Mouse (Mus musculus): ENCODE measurements around the gene Lrrc17. TPM values are rescaled to one million over a fixed set of nuclear protein-coding genes. Genes with fewer than 3 reads are reported as not detected.

Lrrc17 gene
- polyA plus RNA-seq, 1 experiment from 2014 or later: 8.3 TPM

DNA sequence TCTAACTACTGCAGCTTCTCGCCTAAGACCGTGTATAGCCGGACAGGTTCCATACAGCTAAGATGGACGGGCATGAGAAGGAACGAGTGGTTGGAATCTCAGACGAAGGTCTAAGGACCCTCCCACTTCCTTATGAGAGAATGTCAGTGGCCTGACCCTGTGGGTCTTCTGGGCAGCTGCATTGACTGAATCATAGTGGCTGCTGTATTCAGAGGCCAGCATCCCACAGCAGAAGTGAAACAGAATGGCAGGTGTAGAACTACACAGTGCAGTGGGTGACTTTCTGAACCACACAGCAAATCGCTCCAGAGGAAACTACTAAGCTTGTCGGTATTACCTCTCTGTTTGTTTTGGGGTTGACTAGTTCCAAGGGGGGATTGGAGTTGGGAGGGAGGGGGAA is 38.2 kb upstream of the Lrrc17 start:
- Histone ChIP-seq H3K27ac (ENCODE audit: low read depth, low read length) (no peak overlapping the region), H3K4me1 (ENCODE audit: control insufficient read depth, insufficient read depth, low read length) (no peaks in the 10 kb centered on the region), H3K9ac (ENCODE audit: low read length) (no peak overlapping the region), H3K9me3 (ENCODE audit: control insufficient read depth, low read length) (no peaks in the 10 kb centered on the region), H3K36me3 (ENCODE audit: control insufficient read depth, insufficient read depth, low read length) (no peaks in the 10 kb centered on the region), H3K27me3 (ENCODE audit: control insufficient read depth, insufficient read depth, low read length) (no peaks in the 10 kb centered on the region), H3K4me2 (ENCODE audit: low read depth) (no peak overlapping the region), H3K4me3 (ENCODE audit: low read depth, low read length) (no peak overlapping the region)
- ATAC-seq (ENCODE audit: insufficient read depth, low FRiP score, low TSS enrichment) (no peak), DNase-seq (ENCODE audit: low spot score) (no peak)
- 85% methylated on average over 8 of the region's 8 CpGs for WGBS

DNA sequence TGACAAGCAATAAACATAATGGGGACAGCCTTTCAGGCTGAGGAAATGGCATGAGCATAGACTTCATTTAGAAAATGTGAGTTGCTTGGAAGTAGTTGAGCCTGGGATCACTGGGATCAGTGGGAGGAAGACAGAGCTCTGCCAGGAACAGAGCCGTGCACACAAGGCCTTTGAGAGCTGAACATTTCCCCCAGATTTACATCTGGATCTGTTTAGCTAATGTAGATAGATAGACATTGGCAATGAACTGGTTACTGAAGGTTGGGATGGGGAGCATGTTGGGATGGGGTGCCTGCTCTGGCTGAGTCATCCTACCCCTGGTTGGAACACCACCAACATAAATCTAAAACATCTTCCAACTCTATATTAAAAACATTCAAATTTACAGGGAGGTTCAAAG is 36.5 kb upstream of the Lrrc17 start:
- no peak overlapping the region for H3K4me3 ChIP-seq (ENCODE audit: low read depth, low read length)
- DNase-seq (ENCODE audit: low spot score) (no peak), ATAC-seq (ENCODE audit: insufficient read depth, low FRiP score, low TSS enrichment) (no peak)
- no peaks in the 10 kb centered on the region for H3K4me1 ChIP-seq (ENCODE audit: control insufficient read depth, insufficient read depth, low read length)
- WGBS: 53% methylated on average over 1 of the region's 1 CpGs
- H3K4me2 ChIP-seq (ENCODE audit: low read depth): no peak overlapping the region
- H3K36me3 ChIP-seq (ENCODE audit: control insufficient read depth, insufficient read depth, low read length): no peaks in the 10 kb centered on the region
- no peaks in the 10 kb centered on the region for H3K9me3 ChIP-seq (ENCODE audit: control insufficient read depth, low read length)
- H3K9ac ChIP-seq (ENCODE audit: low read length): no peak overlapping the region
- no peak overlapping the region for H3K27ac ChIP-seq (ENCODE audit: low read depth, low read length)
- H3K27me3 ChIP-seq (ENCODE audit: control insufficient read depth, insufficient read depth, low read length): no peaks in the 10 kb centered on the region

DNA sequence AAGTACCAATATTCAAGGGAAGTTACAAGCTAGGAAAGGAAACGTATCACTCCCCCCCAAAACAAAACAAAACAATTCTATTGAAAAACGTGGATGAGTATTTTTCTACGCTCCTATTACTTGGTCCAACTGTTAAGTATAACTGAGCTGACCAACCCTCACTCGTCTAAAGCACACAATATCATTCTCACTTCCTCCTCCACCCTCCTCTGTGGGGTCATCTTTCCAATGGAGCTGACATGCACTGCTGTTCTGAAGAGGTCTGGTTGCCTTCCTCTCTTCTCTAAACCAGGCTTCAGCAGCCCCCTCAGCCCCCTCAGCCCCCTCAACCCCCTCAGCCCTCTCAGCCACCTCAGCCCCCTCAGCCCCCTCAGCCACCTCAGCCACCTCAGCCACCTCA is 33.6 kb upstream of the Lrrc17 start:
- no peak for ATAC-seq (ENCODE audit: insufficient read depth, low FRiP score, low TSS enrichment)
- no peaks in the 10 kb centered on the region for H3K4me1 ChIP-seq (ENCODE audit: control insufficient read depth, insufficient read depth, low read length)
- no peak overlapping the region for H3K4me3 ChIP-seq (ENCODE audit: low read depth, low read length)
- no peak for DNase-seq (ENCODE audit: low spot score)
- no peak overlapping the region for H3K9ac ChIP-seq (ENCODE audit: low read length)
- H3K4me2 ChIP-seq (ENCODE audit: low read depth): no peak overlapping the region
- no peak overlapping the region for H3K27ac ChIP-seq (ENCODE audit: low read depth, low read length)
- no peaks in the 10 kb centered on the region for H3K36me3 ChIP-seq (ENCODE audit: control insufficient read depth, insufficient read depth, low read length)
- H3K9me3 ChIP-seq (ENCODE audit: control insufficient read depth, low read length): no peaks in the 10 kb centered on the region
- 88% methylated on average over 4 of the region's 4 CpGs for WGBS
- no peaks in the 10 kb centered on the region for H3K27me3 ChIP-seq (ENCODE audit: control insufficient read depth, insufficient read depth, low read length)

DNA sequence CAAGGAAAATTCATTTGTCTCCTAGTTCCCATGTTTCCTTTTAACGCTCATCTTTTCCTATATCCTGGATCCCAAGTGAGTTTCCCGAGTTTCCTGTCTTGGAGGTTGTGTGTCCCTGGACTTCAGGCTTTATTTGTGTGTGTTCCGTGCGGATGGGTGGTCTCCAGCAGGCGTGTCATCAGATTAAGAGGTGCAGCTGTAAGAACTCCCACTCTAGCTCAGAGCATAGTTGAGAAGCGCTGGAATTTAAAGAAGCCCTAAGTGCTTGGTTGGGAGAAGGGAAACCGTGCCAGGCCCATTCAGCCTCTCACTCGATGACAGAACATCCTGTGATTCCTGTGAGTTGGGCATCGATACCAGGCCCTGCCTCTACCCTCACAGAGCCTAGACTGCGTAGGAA is 30.0 kb upstream of the Lrrc17 start:
- Histone ChIP-seq H3K4me2 (ENCODE audit: low read depth) (no peak overlapping the region), H3K36me3 (ENCODE audit: control insufficient read depth, insufficient read depth, low read length) (no peaks in the 10 kb centered on the region), H3K9ac (ENCODE audit: low read length) (no peak overlapping the region), H3K4me1 (ENCODE audit: control insufficient read depth, insufficient read depth, low read length) (no peaks in the 10 kb centered on the region), H3K9me3 (ENCODE audit: control insufficient read depth, low read length) (no peaks in the 10 kb centered on the region), H3K4me3 (ENCODE audit: low read depth, low read length) (no peak overlapping the region), H3K27ac (ENCODE audit: low read depth, low read length) (no peak overlapping the region), H3K27me3 (ENCODE audit: control insufficient read depth, insufficient read depth, low read length) (no peaks in the 10 kb centered on the region)
- 73% methylated on average over 10 of the region's 10 CpGs for WGBS
- no peak for DNase-seq (ENCODE audit: low spot score)
- ATAC-seq (ENCODE audit: insufficient read depth, low FRiP score, low TSS enrichment): no peak

DNA sequence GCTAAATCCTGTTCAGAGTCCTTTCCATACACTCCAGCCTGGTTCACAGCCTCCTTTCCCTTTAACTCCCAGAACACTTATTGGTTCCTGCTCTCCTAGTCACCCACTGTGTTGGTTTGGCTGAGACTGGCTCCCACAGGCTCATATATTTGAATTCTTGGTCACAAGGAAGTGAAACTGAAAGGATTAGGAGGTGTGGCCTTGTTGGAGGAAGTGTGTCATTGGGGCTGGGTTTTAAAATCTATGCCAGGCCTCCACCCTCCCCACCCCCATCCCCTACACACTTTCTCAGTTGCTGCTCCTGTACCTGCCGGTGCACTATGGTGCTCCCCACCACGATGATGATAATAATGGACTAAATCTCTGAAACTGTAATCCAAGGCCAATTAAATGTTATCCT is 25.8 kb upstream of the Lrrc17 start:
- no peaks in the 10 kb centered on the region for H3K36me3 ChIP-seq (ENCODE audit: control insufficient read depth, insufficient read depth, low read length)
- no peaks in the 10 kb centered on the region for H3K9me3 ChIP-seq (ENCODE audit: control insufficient read depth, low read length)
- H3K4me1 ChIP-seq (ENCODE audit: control insufficient read depth, insufficient read depth, low read length): no peaks in the 10 kb centered on the region
- H3K4me2 ChIP-seq (ENCODE audit: low read depth): no peak overlapping the region
- H3K9ac ChIP-seq (ENCODE audit: low read length): no peak overlapping the region
- ATAC-seq (ENCODE audit: insufficient read depth, low FRiP score, low TSS enrichment) (no peak), DNase-seq (ENCODE audit: low spot score) (no peak)
- no peak overlapping the region for H3K4me3 ChIP-seq (ENCODE audit: low read depth, low read length)
- 97% methylated on average over 2 of the region's 2 CpGs for WGBS
- H3K27ac ChIP-seq (ENCODE audit: low read depth, low read length): no peak overlapping the region
- H3K27me3 ChIP-seq (ENCODE audit: control insufficient read depth, insufficient read depth, low read length): no peaks in the 10 kb centered on the region

DNA sequence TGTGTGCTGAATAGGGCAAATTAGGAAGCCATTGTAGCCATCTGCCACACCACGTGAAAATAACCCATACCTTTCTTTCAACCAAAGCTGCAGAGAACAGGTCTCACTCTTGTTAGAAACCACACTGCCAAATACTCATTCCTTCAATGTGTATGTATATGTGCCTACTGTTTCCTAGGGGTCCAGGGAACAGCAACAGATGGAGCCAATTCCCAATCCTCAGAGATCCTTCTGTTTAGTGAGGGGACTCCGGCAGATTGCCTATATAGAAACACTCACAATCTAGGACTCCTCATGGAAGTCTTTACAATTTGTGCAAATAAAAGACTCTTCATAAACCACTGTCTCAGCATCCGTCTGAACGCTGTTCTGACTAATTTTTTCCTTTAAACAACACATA is 25.2 kb upstream of the Lrrc17 start:
- ATAC-seq (ENCODE audit: insufficient read depth, low FRiP score, low TSS enrichment) (no peak), DNase-seq (ENCODE audit: low spot score) (no peak)
- WGBS: 80% methylated on average over 4 of the region's 4 CpGs
- Histone ChIP-seq H3K9ac (ENCODE audit: low read length) (no peak overlapping the region), H3K4me1 (ENCODE audit: control insufficient read depth, insufficient read depth, low read length) (no peaks in the 10 kb centered on the region), H3K27ac (ENCODE audit: low read depth, low read length) (no peak overlapping the region), H3K27me3 (ENCODE audit: control insufficient read depth, insufficient read depth, low read length) (no peaks in the 10 kb centered on the region), H3K9me3 (ENCODE audit: control insufficient read depth, low read length) (no peaks in the 10 kb centered on the region), H3K4me3 (ENCODE audit: low read depth, low read length) (no peak overlapping the region), H3K36me3 (ENCODE audit: control insufficient read depth, insufficient read depth, low read length) (no peaks in the 10 kb centered on the region), H3K4me2 (ENCODE audit: low read depth) (no peak overlapping the region)

DNA sequence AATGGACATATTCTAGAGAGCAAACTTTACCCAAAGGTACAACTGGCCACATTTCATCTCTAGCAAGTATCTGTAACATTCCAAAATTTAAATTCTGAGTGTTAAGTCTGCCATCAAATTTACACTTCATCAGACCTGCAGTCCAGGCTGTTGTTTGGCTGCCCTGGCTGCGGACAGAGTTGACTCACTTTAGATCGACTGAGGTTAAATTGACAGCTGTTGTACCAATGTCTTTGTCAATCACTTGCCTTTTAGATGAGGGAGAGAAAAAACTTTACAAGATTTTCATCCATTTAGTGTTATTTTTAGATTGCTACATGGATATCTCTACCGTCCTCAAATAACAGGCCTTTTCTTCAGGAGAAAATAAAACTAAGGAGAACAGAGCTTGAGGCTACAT is 24.2 kb upstream of the Lrrc17 start:
- Histone ChIP-seq H3K4me1 (ENCODE audit: control insufficient read depth, insufficient read depth, low read length) (no peaks in the 10 kb centered on the region), H3K27ac (ENCODE audit: low read depth, low read length) (no peak overlapping the region), H3K27me3 (ENCODE audit: control insufficient read depth, insufficient read depth, low read length) (no peaks in the 10 kb centered on the region), H3K9me3 (ENCODE audit: control insufficient read depth, low read length) (no peaks in the 10 kb centered on the region), H3K4me3 (ENCODE audit: low read depth, low read length) (no peak overlapping the region), H3K36me3 (ENCODE audit: control insufficient read depth, insufficient read depth, low read length) (no peaks in the 10 kb centered on the region), H3K4me2 (ENCODE audit: low read depth) (no peak overlapping the region), H3K9ac (ENCODE audit: low read length) (no peak overlapping the region)
- DNase-seq (ENCODE audit: low spot score) (no peak), ATAC-seq (ENCODE audit: insufficient read depth, low FRiP score, low TSS enrichment) (no peak)
- WGBS: 91% methylated on average over 3 of the region's 3 CpGs

DNA sequence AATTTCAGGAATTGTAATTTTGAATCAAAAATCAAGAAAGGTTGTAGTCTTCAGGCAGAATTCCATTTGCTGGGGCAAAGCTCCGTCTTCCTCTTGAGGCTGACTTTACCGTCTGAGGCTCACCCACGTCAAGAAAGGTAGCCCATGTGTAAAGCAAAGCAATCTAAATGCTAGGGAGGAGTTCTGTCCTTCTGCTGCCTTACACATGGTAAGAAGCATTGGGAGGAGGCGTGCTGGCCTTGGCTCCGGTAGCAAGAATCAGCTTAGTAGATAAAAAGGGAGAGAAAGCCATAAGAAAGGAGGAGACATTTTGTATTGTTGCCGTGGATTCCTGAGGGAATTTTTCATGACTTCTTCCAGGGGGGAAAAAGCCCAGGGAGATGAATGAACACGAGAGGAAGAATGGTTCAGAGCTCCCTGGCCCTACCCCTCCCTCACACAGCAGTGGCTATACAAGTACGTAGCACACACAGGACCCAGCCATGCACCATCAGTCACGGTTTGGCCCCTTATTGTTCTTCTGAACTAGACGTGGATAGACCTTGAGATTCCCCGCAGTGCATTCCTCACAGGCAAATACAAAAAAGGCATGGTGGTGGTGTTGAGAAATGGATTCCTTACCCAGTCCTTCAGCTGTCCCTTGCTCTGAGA is 16.4 kb upstream of the Lrrc17 start:
- no peaks in the 10 kb centered on the region; the same call in 1 of the 2 replicates for H3K4me1 ChIP-seq (ENCODE audit: control insufficient read depth, insufficient read depth, low read length)
- H3K9me3 ChIP-seq (ENCODE audit: control insufficient read depth, low read length): no peaks in the 10 kb centered on the region
- H3K4me2 ChIP-seq (ENCODE audit: low read depth): no peak overlapping the region
- H3K27ac ChIP-seq (ENCODE audit: low read depth, low read length): 0 out of 2 replicates have a peak overlapping the region, but pooled peaks have one; percentile 20
- peak; percentile 54 for DNase-seq (ENCODE audit: low spot score)
- no peak overlapping the region for H3K4me3 ChIP-seq (ENCODE audit: low read depth, low read length)
- WGBS: 37% methylated on average over 11 of the region's 11 CpGs
- ATAC-seq (ENCODE audit: insufficient read depth, low FRiP score, low TSS enrichment): peak; percentile 92
- no peaks in the 10 kb centered on the region for H3K27me3 ChIP-seq (ENCODE audit: control insufficient read depth, insufficient read depth, low read length)
- no peak overlapping the region for H3K9ac ChIP-seq (ENCODE audit: low read length)
- H3K36me3 ChIP-seq (ENCODE audit: control insufficient read depth, insufficient read depth, low read length): no peaks in the 10 kb centered on the region

DNA sequence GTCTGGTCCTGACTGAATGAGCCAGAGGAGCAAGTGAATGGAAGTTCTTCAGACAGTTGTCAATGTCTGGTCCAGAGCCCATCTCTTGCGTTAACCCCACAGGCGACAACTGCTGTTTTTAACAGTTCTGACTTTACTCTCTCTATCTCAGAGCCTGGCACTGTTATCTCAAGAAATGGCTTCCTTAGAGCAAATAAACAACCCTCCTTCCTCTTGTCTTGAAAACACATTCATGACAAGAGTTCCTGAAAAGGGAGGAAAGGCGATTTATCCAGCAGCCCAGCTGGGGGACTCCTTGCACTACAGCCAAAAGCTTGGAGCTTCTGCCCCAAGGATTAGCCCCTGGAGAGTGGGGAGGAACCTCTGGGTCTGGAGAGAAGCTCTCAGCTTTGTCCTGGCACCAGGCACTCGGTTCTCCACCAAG is 15.9 kb upstream of the Lrrc17 start:
- Histone ChIP-seq H3K9me3 (ENCODE audit: control insufficient read depth, low read length) (no peaks in the 10 kb centered on the region), H3K9ac (ENCODE audit: low read length) (no peak overlapping the region), H3K4me1 (ENCODE audit: control insufficient read depth, insufficient read depth, low read length) (no peaks in the 10 kb centered on the region; the same call in 1 of the 2 replicates), H3K36me3 (ENCODE audit: control insufficient read depth, insufficient read depth, low read length) (no peaks in the 10 kb centered on the region), H3K4me3 (ENCODE audit: low read depth, low read length) (no peak overlapping the region), H3K27me3 (ENCODE audit: control insufficient read depth, insufficient read depth, low read length) (no peaks in the 10 kb centered on the region), H3K4me2 (ENCODE audit: low read depth) (no peak overlapping the region), H3K27ac (ENCODE audit: low read depth, low read length) (0 out of 2 replicates have a peak overlapping the region, but pooled peaks have one; percentile 20)
- WGBS: 61% methylated on average over 4 of the region's 4 CpGs
- no peak for DNase-seq (ENCODE audit: low spot score)
- no peak for ATAC-seq (ENCODE audit: insufficient read depth, low FRiP score, low TSS enrichment)

Measured in neural tube, embryonic 11.5 days (tissue).